Mouse (Mus musculus): ENCODE results near the gene Gtsf1l. TPM values are rescaled to one million over a fixed set of nuclear protein-coding genes. Genes with fewer than 3 reads are reported as not detected.

Gtsf1l gene
- polyA plus RNA-seq, 1 experiment from 2014 or later = not detected

GRCm38 (mm10) chr2:163039940-163040339, 47.7 kb downstream of the Gtsf1l start:
- H3K36me3 ChIP-seq (ENCODE audit: control insufficient read depth, insufficient read depth, low read length) = peaks cover 18% of the 10 kb centered on the region
- no peaks in the 10 kb centered on the region for H3K9me3 ChIP-seq (ENCODE audit: control insufficient read depth, low read length)
- H3K27ac ChIP-seq (ENCODE audit: low read length) = no peak overlapping the region
- no peak overlapping the region for H3K4me2 ChIP-seq (ENCODE audit: low read depth, low read length)
- H3K4me3 ChIP-seq (ENCODE audit: low read length) = no peak overlapping the region
- WGBS = 85% methylated on average over 7 of the region's 7 CpGs
- ATAC-seq = no peak
- H3K4me1 ChIP-seq (ENCODE audit: control insufficient read depth, insufficient read depth, low read length) = no peaks in the 10 kb centered on the region
- no peaks in the 10 kb centered on the region for H3K27me3 ChIP-seq (replicated peaks; ENCODE audit: control insufficient read depth, insufficient read depth, low read length)
- H3K9ac ChIP-seq (ENCODE audit: low read depth, low read length) = no peak overlapping the region

Small RNA genes within 50 kb of the gene (microRNA-seq; reads per million reads assigned to microRNA genes)
- not detected for gene Gm22174
- not detected for gene Mir7003

Other genes starting within 250 kb of the Gtsf1l start
- 156 and 159 TPM in 2 replicates for gene Srsf6, start 156.3 kb downstream of the Gtsf1l start, polyA plus RNA-seq (2015; fragmentation: Nextera tagmentation; extraction: Ambion mirVana)
- 0.09 TPM in 2 replicates for gene L3mbtl1, start 144.4 kb downstream of the Gtsf1l start, polyA plus RNA-seq (2015; fragmentation: Nextera tagmentation; extraction: Ambion mirVana)
- gene Sgk2, start 100.5 kb downstream of the Gtsf1l start, polyA plus RNA-seq (2015; fragmentation: Nextera tagmentation; extraction: Ambion mirVana) = 1.2 and 2.1 TPM in 2 replicates
- gene Ift52, start 70.5 kb downstream of the Gtsf1l start, polyA plus RNA-seq (2015; fragmentation: Nextera tagmentation; extraction: Ambion mirVana) = 44.0 and 48.1 TPM in 2 replicates
- gene Mybl2, start 33.2 kb downstream of the Gtsf1l start, polyA plus RNA-seq (2015; fragmentation: Nextera tagmentation; extraction: Ambion mirVana) = 18.0 and 19.0 TPM in 2 replicates
- 5.6 and 5.7 TPM in 2 replicates for gene Tox2, start 115.3 kb upstream of the Gtsf1l start, polyA plus RNA-seq (2015; fragmentation: Nextera tagmentation; extraction: Ambion mirVana)

All from intestine, embryonic 16.5 days (tissue).